In the genomic region with DNA sequence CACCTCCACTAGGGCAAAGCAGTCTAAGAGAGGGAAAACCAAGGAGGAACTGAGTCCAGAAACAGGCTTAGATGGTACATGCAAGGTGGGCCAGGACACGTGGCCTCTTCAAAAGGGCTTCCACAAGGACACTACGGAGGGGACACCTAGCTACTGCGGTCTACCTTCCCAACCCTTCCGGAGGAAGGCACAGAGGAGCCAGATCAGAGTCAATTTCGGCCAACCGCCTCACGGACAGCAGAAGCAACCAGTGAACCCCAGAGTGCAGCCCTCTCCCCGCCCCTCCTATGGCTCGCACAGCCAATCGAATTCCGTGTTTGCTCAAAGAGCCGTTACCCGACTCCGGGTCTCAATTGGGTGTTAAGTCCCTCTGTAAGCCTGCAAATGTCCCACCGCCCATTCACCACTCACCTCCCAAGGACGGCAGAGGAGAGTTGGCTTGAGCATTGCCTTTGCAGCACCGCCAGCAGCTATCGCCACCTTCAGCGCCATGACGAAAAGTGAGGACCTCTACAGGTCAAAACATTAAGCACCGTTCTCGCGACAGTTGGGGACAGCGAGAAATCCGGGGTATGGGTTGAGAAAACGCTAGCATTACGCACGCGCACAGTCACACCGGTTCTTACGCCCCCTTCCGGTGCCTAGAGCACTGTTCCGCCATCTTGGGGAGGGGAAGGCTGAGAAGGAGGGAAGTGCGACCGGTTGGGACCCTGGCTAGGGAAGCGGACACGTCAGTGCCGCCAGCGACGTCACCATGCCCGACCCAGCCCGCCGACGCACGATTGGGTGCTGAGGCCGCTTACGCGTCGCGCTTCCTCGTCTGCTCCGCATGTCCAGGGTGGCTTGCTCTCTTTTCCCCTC, we compare ENCODE assay signal across 8 mouse cellular contexts. TPM values are rescaled to one million over a fixed set of nuclear protein-coding genes. Genes with fewer than 3 reads are reported as not detected.
A peak's percentile ranks its signal among the peaks of the same experiment; 100 is the strongest.
DNase-seq lines count a peak whose midpoint lies in the region; ATAC-seq and TF ChIP-seq lines count a peak whose summit lies in the region.

A gene (minus strand): TSS at position 534 of the 861 bp plus-strand sequence.
A gene (plus strand): TSS at position 665 of the 861 bp plus-strand sequence.

- 5% methylated on average over 42 of the region's 52 CpGs for WGBS in cerebellum, adult 2 months
- 32% methylated on average over 52 of the region's 52 CpGs for WGBS in forebrain, postnatal 0 days
- WGBS in lung, embryonic 15.5 days: 10% methylated on average over 43 of the region's 52 CpGs

- peaks cover 0 to 18% of the 10 kb centered on the region in 2 experiments; a peak in 3 of 4 replicates for H3K4me1 ChIP-seq in MEL (ENCODE audit: control insufficient read depth in 1 of 2, insufficient read depth in 2 of 2, low read length in 2 of 2)
- peaks cover 8% of the 10 kb centered on the region for H3K4me1 ChIP-seq in cerebellum, adult 2 months (ENCODE audit: control insufficient read depth, insufficient read depth, low read length)
- peaks cover 14% of the 10 kb centered on the region; the same call in 1 of the 2 replicates for H3K4me1 ChIP-seq in forebrain, postnatal 0 days (ENCODE audit: insufficient read depth)
- peaks cover 15% of the 10 kb centered on the region for H3K4me1 ChIP-seq in lung, embryonic 15.5 days

- peak within 1 kb of the TSS; percentile 96 for H3K27ac ChIP-seq in MEL (ENCODE audit: control insufficient read depth, low read depth, low read length)
- peak within 1 kb of the TSS; percentile 91 for H3K27ac ChIP-seq in cerebellum, adult 2 months (ENCODE audit: insufficient read depth, low read length)
- H3K27ac ChIP-seq in forebrain, postnatal 0 days (ENCODE audit: low read depth, low read length): peak within 1 kb of the TSS; percentile 91
- peak within 1 kb of the TSS; percentile 92 for H3K27ac ChIP-seq in lung, embryonic 15.5 days

- peak within 1 kb of the TSS; percentile 93 for H3K9ac ChIP-seq in MEL (ENCODE audit: control insufficient read depth, low read depth, low read length, poor library complexity, severe bottlenecking)
- peak within 1 kb of the TSS; percentile 76 for H3K9ac ChIP-seq in forebrain, postnatal 0 days
- peak within 1 kb of the TSS; percentile 72 for H3K9ac ChIP-seq in lung, embryonic 15.5 days

- H3K9me3 ChIP-seq in MEL (replicated peaks; ENCODE audit: insufficient read depth, low read length): no peaks in the 10 kb centered on the region
- H3K9me3 ChIP-seq in forebrain, postnatal 0 days (ENCODE audit: low read length): no peaks in the 10 kb centered on the region
- no peaks in the 10 kb centered on the region for H3K9me3 ChIP-seq in lung, embryonic 15.5 days

- ATAC-seq in forebrain, postnatal 0 days: peak; percentile 96
- peak; percentile 97 for ATAC-seq in lung, embryonic 15.5 days (ENCODE audit: borderline replicate concordance, extremely low read depth, low FRiP score, low TSS enrichment)

- TF ChIP-seq CTCF in MEL (IDR thresholded peaks at IDR 0.05 in 2 of 3, conservative IDR thresholded peaks at IDR 0.05 in 1 of 3; ENCODE audit: control insufficient read depth in 1 of 3, insufficient read depth in 1 of 3, low read depth in 2 of 3, low read length in 3 of 3, poor library complexity in 1 of 3, severe bottlenecking in 1 of 3): peak; percentile 7 to 28 (median 9); a peak in 1 of 6 replicates
- peak; percentile 44; the same call in 1 of the 2 replicates for TF ChIP-seq CTCF in cerebellum, adult 2 months (IDR thresholded peaks at IDR 0.05; ENCODE audit: borderline replicate concordance, insufficient read depth, low read depth, low read length)
- TF ChIP-seq CTCF in forebrain, postnatal 0 days (IDR thresholded peaks at IDR 0.05; ENCODE audit: low read depth): peak; percentile 77

- TF ChIP-seq RAD21 in MEL (IDR thresholded peaks at IDR 0.05; ENCODE audit: low read depth, low read length): no peak

- H3K36me3 ChIP-seq in MEL (ENCODE audit: control insufficient read depth in 1 of 2, insufficient read depth in 2 of 2, low read length in 2 of 2): peaks cover 6 to 20% of the 10 kb centered on the region in 2 experiments; a peak in 3 of 4 replicates
- peaks cover 4% of the 10 kb centered on the region; the same call in 1 of the 2 replicates for H3K36me3 ChIP-seq in forebrain, postnatal 0 days (ENCODE audit: insufficient read depth)
- no peaks in the 10 kb centered on the region for H3K36me3 ChIP-seq in lung, embryonic 15.5 days

- peak; percentile 51 to 77; a peak in 3 of 4 replicates for TF ChIP-seq POLR2A in MEL (IDR thresholded peaks at IDR 0.05; ENCODE audit: control insufficient read depth in 1 of 2, insufficient read depth in 1 of 2, low read depth in 1 of 2, low read length in 2 of 2, poor library complexity in 1 of 2)
- TF ChIP-seq POLR2A in cerebellum, adult 2 months (IDR thresholded peaks at IDR 0.05; ENCODE audit: borderline replicate concordance, insufficient read depth, low read length): peak; percentile 52

- peak; percentile 97 for DNase-seq in MEL (ENCODE audit: low read depth, low spot score)
- peak; percentile 93 to 96 for DNase-seq in cerebellum, adult 2 months
- peak; percentile 96 for DNase-seq in forebrain, postnatal 0 days
- DNase-seq in heart, postnatal 4 days: peak; percentile 93
- DNase-seq in layer of hippocampus, adult 8-10 months (ENCODE audit: low spot score in 2 of 2): peak; percentile 93 to 95
- peak; percentile 91 for DNase-seq in ovary, adult 18-20 months (ENCODE audit: low spot score)
- DNase-seq in thymus, postnatal 0 days (ENCODE audit: low spot score): peak; percentile 95

- H3K4me2 ChIP-seq in forebrain, postnatal 0 days (ENCODE audit: low read depth): peak within 1 kb of the TSS; percentile 54
- H3K4me2 ChIP-seq in lung, embryonic 15.5 days: peak within 1 kb of the TSS; percentile 59

- peak within 1 kb of the TSS; percentile 68 to 95 for H3K4me3 ChIP-seq in MEL (ENCODE audit: control insufficient read depth in 1 of 2, insufficient read depth in 1 of 2, low read depth in 2 of 2, low read length in 2 of 2)
- peak within 1 kb of the TSS; percentile 99 for H3K4me3 ChIP-seq in cerebellum, adult 2 months (replicated peaks; ENCODE audit: insufficient read depth, low read depth, low read length)
- peak within 1 kb of the TSS; percentile 53 for H3K4me3 ChIP-seq in forebrain, postnatal 0 days (ENCODE audit: low read depth, low read length)
- peak within 1 kb of the TSS; percentile 66 for H3K4me3 ChIP-seq in lung, embryonic 15.5 days

- no peak for TF ChIP-seq EP300 in MEL (IDR thresholded peaks at IDR 0.05; ENCODE audit: low read depth in 1 of 2, low read length in 2 of 2)

- no peaks in the 10 kb centered on the region for H3K27me3 ChIP-seq in MEL (ENCODE audit: control insufficient read depth in 1 of 2, insufficient read depth in 2 of 2, low read length in 2 of 2)
- no peaks in the 10 kb centered on the region for H3K27me3 ChIP-seq in cerebellum, adult 2 months (ENCODE audit: control insufficient read depth, insufficient read depth, low read length)
- no peaks in the 10 kb centered on the region for H3K27me3 ChIP-seq in forebrain, postnatal 0 days (ENCODE audit: insufficient read depth, low read length)
- no peaks in the 10 kb centered on the region for H3K27me3 ChIP-seq in lung, embryonic 15.5 days

- peaks cover 57% of the 10 kb centered on the region for H3K79me2 ChIP-seq in MEL (ENCODE audit: control insufficient read depth, insufficient read depth, low read length, poor library complexity)

TF ChIP-seq in MEL, 35 proteins besides CTCF, POLR2A, EP300 and RAD21 (continues in another document):
- TF ChIP-seq BHLHE40 (IDR thresholded peaks at IDR 0.05; ENCODE audit: borderline replicate concordance, low read depth, low read length): no peak
- TF ChIP-seq MXI1 (IDR thresholded peaks at IDR 0.05; ENCODE audit: low read depth, low read length): peak; percentile 80
- no peak for TF ChIP-seq ZKSCAN1 (IDR thresholded peaks at IDR 0.05; ENCODE audit: low read depth, low read length)
- TF ChIP-seq MAZ (IDR thresholded peaks at IDR 0.05; ENCODE audit: low read depth, low read length): no peak
- TF ChIP-seq NRF1 (IDR thresholded peaks at IDR 0.05; ENCODE audit: insufficient read depth, low read depth, low read length, poor library complexity, severe bottlenecking): peak; percentile 88
- peak; percentile 47; the same call in 1 of the 2 replicates for TF ChIP-seq USF1 (IDR thresholded peaks at IDR 0.05; ENCODE audit: low read depth, low read length)
- TF ChIP-seq TCF12 (IDR thresholded peaks at IDR 0.05; ENCODE audit: low read depth, low read length): peak; percentile 21
- TF ChIP-seq ZMIZ1 (IDR thresholded peaks at IDR 0.05; ENCODE audit: low read depth, low read length): peak; percentile 52; the same call in 1 of the 2 replicates
- TF ChIP-seq GABPA (IDR thresholded peaks at IDR 0.05; ENCODE audit: low read depth, low read length): no peak
- peak; percentile 84 for TF ChIP-seq ELF1 (IDR thresholded peaks at IDR 0.05; ENCODE audit: low read depth, low read length)
- TF ChIP-seq KAT2A (conservative IDR thresholded peaks at IDR 0.05; ENCODE audit: low read depth, low read length): no peak; the same call in 1 of the 2 replicates
- no peak for TF ChIP-seq TAL1 (IDR thresholded peaks at IDR 0.05; ENCODE audit: low read length)

RNA-seq across cellular contexts. Expression of the first gene that starts in this region (rescaled TPM):
- total RNA-seq in MEL (2012; rRNA removed): 232 and 248 TPM in 2 replicates
- 100 to 1,000 TPM in 1 of 2 experiments, not detected in 1; 296 TPM for polyA plus RNA-seq in MEL (2012; ENCODE audit: insufficient read depth in 1 of 2, insufficient read length in 2 of 2, low read depth in 1 of 2, low replicate concordance in 2 of 2, missing spikeins in 1 of 2)
- polyA plus RNA-seq in cerebellum, adult 2 months (2012; rRNA removed): 811 and 886 TPM in 2 replicates
- 177 and 186 TPM in 2 replicates for total RNA-seq in forebrain, postnatal 0 days (2014; rRNA removed)
- 208 and 213 TPM in 2 replicates for polyA plus RNA-seq in forebrain, postnatal 0 days (2015; fragmentation: Nextera tagmentation; extraction: Ambion mirVana)
- total RNA-seq in heart, postnatal 4 days (2021): 100 to 1,000 TPM; 401 to 448 TPM
- 100 to 1,000 TPM; 200 to 214 (median 203) TPM for total RNA-seq in layer of hippocampus, adult 8-10 months (2022)
- polyA plus RNA-seq in lung, embryonic 15.5 days (2015; fragmentation: Nextera tagmentation; extraction: Ambion mirVana): 225 and 230 TPM in 2 replicates
- polyA plus RNA-seq in thymus, postnatal 0 days (2015; fragmentation: Nextera tagmentation; extraction: Ambion mirVana): 191 and 203 TPM in 2 replicates

RNA-seq across cellular contexts. Expression of the second gene that starts in this region (rescaled TPM):
- 256 and 283 TPM in 2 replicates for total RNA-seq in MEL (2012; rRNA removed)
- polyA plus RNA-seq in MEL (2012; ENCODE audit: insufficient read depth in 1 of 2, insufficient read length in 2 of 2, low read depth in 1 of 2, low replicate concordance in 2 of 2, missing spikeins in 1 of 2): 100 to 1,000 TPM in 1 of 2 experiments, not detected in 1; 343 TPM
- polyA plus RNA-seq in cerebellum, adult 2 months (2012; rRNA removed): 161 and 176 TPM in 2 replicates
- 107 and 169 TPM in 2 replicates for total RNA-seq in forebrain, postnatal 0 days (2014; rRNA removed)
- 167 and 186 TPM in 2 replicates for polyA plus RNA-seq in forebrain, postnatal 0 days (2015; fragmentation: Nextera tagmentation; extraction: Ambion mirVana)
- total RNA-seq in heart, postnatal 4 days (2021): 100 to 1,000 TPM; 107 to 109 TPM
- total RNA-seq in layer of hippocampus, adult 8-10 months (2022): 100 to 1,000 TPM in 2 of 4 experiments, 10 to 100 TPM in 2; 87.5 to 127 (median 98.2) TPM
- 178 and 183 TPM in 2 replicates for polyA plus RNA-seq in lung, embryonic 15.5 days (2015; fragmentation: Nextera tagmentation; extraction: Ambion mirVana)
- polyA plus RNA-seq in thymus, postnatal 0 days (2015; fragmentation: Nextera tagmentation; extraction: Ambion mirVana): 235 and 241 TPM in 2 replicates

Comparison
In these comparisons a context has a peak if more than half of its experiments do, and no peak if none do; other contexts are left out.
1. Peak in every context shown above with its lines: DNase-seq, ATAC-seq, H3K4me3 ChIP-seq and H3K27ac ChIP-seq.
2. CTCF ChIP-seq: peak in every context shown above with its lines; median percentile 77 in forebrain, postnatal 0 days; 44 in cerebellum, adult 2 months; 9 in MEL.